7 mouse cellular contexts compared by ENCODE assay signal in the genomic region with DNA sequence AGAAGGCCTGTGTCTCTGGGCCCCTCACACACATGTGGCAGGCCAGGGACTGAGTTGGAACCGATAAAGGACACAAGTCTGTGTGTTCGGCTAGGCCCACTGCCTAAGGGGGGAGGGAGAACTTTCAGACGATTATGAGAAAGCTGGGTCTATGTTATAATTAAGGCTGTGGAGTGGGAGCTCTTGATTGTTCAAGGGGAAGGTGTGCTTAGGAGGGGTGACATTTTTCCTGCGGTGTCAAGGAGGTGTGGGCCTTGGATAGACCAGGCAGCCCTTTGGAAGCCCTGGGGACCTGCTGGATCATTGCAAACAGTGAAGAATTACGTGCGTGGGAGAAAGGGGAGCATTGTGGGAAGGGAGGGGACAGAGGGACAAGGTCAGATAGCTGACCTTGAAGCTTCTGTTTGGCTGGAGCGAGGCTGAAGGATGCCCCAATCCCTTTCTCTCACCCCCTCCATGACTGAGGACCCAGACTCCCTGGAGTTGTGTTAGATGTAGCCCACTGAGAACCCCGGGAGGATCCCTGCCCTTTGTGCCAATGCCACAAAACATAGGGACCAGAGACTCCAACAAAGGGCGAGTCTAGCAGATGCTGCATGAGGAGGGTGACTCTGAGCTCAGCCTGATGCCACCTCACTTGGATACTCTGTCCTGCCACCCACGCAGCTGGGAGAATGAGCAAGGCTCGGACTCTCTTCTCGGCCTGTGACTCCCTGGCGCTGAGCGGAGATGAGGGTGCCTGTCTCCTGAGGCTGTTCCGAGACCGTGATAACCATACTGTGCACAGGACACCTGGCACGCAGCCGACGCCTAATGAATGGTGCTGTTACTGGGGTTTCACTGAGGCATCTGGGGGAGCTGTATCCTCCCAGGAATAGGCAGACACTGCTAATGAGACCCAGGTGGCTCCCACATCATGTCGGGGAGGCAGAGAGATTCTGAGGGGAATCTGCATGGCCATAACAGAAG. TPM values are rescaled to one million over a fixed set of nuclear protein-coding genes. Genes with fewer than 3 reads are reported as not detected.
DNase-seq lines count a peak whose midpoint lies in the region; ATAC-seq lines count a peak whose summit lies in the region.

No protein-coding gene starts in this region.

- H3K4me1 ChIP-seq in forebrain, embryonic 12.5 days: peaks cover 31% of the 10 kb centered on the region
- H3K4me1 ChIP-seq in neural tube, embryonic 12.5 days: peaks cover 32% of the 10 kb centered on the region

- no peak overlapping the region for H3K4me3 ChIP-seq in forebrain, embryonic 12.5 days (replicated peaks)
- H3K4me3 ChIP-seq in neural tube, embryonic 12.5 days: no peak overlapping the region

- no peak overlapping the region for H3K4me2 ChIP-seq in forebrain, embryonic 12.5 days
- H3K4me2 ChIP-seq in neural tube, embryonic 12.5 days (replicated peaks): 0 out of 2 replicates have a peak overlapping the region, but pooled peaks have one; percentile 14

- H3K27ac ChIP-seq in forebrain, embryonic 12.5 days: peak overlapping the region; percentile 63
- 0 out of 2 replicates have a peak overlapping the region, but pooled peaks have one; percentile 10 for H3K27ac ChIP-seq in neural tube, embryonic 12.5 days

- no peaks in the 10 kb centered on the region for H3K9me3 ChIP-seq in forebrain, embryonic 12.5 days
- H3K9me3 ChIP-seq in neural tube, embryonic 12.5 days: no peaks in the 10 kb centered on the region

- peak; percentile 46 for DNase-seq in ovary, postnatal 36 days (ENCODE audit: low spot score)
- DNase-seq in ovary, adult 18-20 months (ENCODE audit: low spot score): no peak
- peak; percentile 76 for DNase-seq in layer of hippocampus, adult 11-12 months (ENCODE audit: low spot score)
- DNase-seq in urinary bladder, postnatal 10 days (ENCODE audit: low spot score): no peak
- no peak for DNase-seq in embryo, embryonic 10.5 days (ENCODE audit: low spot score)

- no peak overlapping the region; the same call in 1 of the 2 replicates for H3K9ac ChIP-seq in forebrain, embryonic 12.5 days
- no peak overlapping the region for H3K9ac ChIP-seq in neural tube, embryonic 12.5 days

- ATAC-seq in forebrain, embryonic 12.5 days (ENCODE audit: low FRiP score): peak; percentile 40
- ATAC-seq in neural tube, embryonic 12.5 days (ENCODE audit: low FRiP score, low read depth): no peak

- no peaks in the 10 kb centered on the region for H3K36me3 ChIP-seq in forebrain, embryonic 12.5 days (replicated peaks)
- no peaks in the 10 kb centered on the region for H3K36me3 ChIP-seq in neural tube, embryonic 12.5 days

- 0 out of 2 replicates have a peak, but pooled peaks cover 5% of the 10 kb centered on the region for H3K27me3 ChIP-seq in forebrain, embryonic 12.5 days
- H3K27me3 ChIP-seq in neural tube, embryonic 12.5 days (replicated peaks): no peaks in the 10 kb centered on the region; the same call in 1 of the 2 replicates

- WGBS in forebrain, embryonic 12.5 days: 67% methylated on average over 20 of the region's 20 CpGs
- WGBS in neural tube, embryonic 12.5 days: 63% methylated on average over 20 of the region's 20 CpGs

RNA-seq across cellular contexts. Expression of a gene that starts 26.4 kb away (rescaled TPM):
- 1.6 and 1.9 TPM in 2 replicates for polyA plus RNA-seq in forebrain, embryonic 12.5 days (2016; fragmentation: Nextera tagmentation; extraction: Ambion mirVana)
- polyA plus RNA-seq in neural tube, embryonic 12.5 days (2016; fragmentation: Nextera tagmentation; extraction: Ambion mirVana): 6.3 and 6.7 TPM in 2 replicates

RNA-seq across cellular contexts. Expression of a gene that starts 27.0 kb away (rescaled TPM):
- 21.5 and 25.0 TPM in 2 replicates for polyA plus RNA-seq in forebrain, embryonic 12.5 days (2016; fragmentation: Nextera tagmentation; extraction: Ambion mirVana)
- 17.0 and 17.4 TPM in 2 replicates for polyA plus RNA-seq in neural tube, embryonic 12.5 days (2016; fragmentation: Nextera tagmentation; extraction: Ambion mirVana)

RNA-seq across cellular contexts. Expression of a gene that starts 44.0 kb away (rescaled TPM):
- polyA plus RNA-seq in forebrain, embryonic 12.5 days (2016; fragmentation: Nextera tagmentation; extraction: Ambion mirVana): 11.8 and 12.0 TPM in 2 replicates
- polyA plus RNA-seq in neural tube, embryonic 12.5 days (2016; fragmentation: Nextera tagmentation; extraction: Ambion mirVana): 15.4 and 17.2 TPM in 2 replicates

Comparison
In these comparisons a context has a peak if more than half of its experiments do, and no peak if none do; other contexts are left out.
1. DNase-seq: peak in ovary, postnatal 36 days (single experiment) and layer of hippocampus, adult 11-12 months (single experiment); none in ovary, adult 18-20 months (single experiment), urinary bladder, postnatal 10 days (single experiment) and embryo, embryonic 10.5 days (single experiment).